Mouse (Mus musculus): Measurements from ENCODE around the gene Plekhm1.

DNA sequence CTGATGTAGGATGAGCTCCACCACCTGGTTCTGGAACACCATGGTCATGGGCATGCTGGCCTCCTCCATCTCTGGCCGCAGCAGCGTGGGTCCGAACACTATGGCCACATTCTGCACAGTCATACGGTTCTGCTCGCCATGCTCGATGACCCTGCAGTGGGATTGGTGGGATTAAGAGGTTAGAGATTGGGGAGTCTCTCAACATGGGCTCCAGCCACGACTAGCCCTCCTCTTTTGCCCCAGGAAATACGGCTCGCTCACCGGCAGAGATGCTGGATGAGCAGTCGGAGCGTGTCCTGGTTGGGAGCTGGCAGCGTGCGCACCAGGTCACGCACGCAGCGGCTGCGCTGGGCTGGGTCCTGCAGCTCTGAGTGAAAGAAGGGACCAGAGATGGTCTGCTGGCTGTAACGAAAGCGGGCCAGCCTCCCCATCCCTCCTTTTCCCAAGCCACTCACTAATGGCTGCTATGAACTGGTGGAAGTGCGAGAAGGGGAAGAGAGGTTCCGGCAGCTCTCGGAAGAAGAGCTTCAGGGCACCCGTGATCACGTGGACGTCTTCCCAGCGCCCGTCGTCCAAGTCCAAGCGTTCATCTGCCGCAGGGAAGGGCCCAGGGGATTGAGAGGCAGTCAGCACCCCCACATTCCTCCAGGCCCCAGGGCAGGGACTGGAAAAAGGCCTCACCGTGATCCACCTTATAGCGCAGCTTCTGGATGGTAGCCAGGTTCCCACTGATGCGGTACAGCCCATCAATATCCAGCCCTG, 79.4 kb downstream of the Plekhm1 start:
- no peak for TF ChIP-seq CTCF (IDR thresholded peaks at IDR 0.05; ENCODE audit: borderline replicate concordance, insufficient read depth, low read depth, low read length)
- 0 out of 2 replicates have a peak, but pooled peaks have one; percentile 29 for TF ChIP-seq POLR2A (IDR thresholded peaks at IDR 0.05; ENCODE audit: borderline replicate concordance, insufficient read depth, low read length)
